Mouse (Mus musculus): ENCODE data around the gene Cldn34c2. TPM values are rescaled to one million over a fixed set of nuclear protein-coding genes. Genes with fewer than 3 reads are reported as not detected.
"Not testable (repeated sequence)": the region's sequence is repeated elsewhere in the genome, so short reads cannot be mapped to it uniquely, and the experiment has no call there.

Gene Cldn34c2
- polyA plus RNA-seq (2015; fragmentation: Nextera tagmentation; extraction: Ambion mirVana) = not detected in 2 replicates

DNA sequence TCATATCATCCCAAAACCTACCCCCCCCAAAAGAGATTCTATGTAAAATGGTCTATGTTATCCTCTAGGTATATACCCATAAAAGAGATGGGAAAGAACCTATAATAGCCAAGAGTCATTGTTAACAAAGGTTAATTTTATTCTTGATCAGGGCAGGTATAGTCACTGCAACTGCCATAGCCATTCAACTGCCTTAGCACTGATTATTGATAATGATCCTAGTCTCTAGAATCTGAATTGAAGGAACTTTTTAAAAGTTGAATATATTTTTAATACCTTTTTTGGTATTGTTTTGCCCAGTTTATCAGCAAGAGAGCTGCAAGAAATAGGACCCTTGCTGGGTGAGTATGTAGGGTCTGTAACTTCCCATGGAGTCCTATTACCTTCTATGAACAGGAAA, at the start of gene Cldn34c2:
Gene Cldn34c2, plus strand, starts transcription at position 301 of the 400 bp plus-strand sequence.
- H3K36me3 ChIP-seq (ENCODE audit: control insufficient read depth, insufficient read depth, low read length); H3K4me2 ChIP-seq (ENCODE audit: low read depth, low read length); H3K9me3 ChIP-seq (ENCODE audit: control insufficient read depth, low read length); H3K4me3 ChIP-seq (ENCODE audit: low read length); H3K9ac ChIP-seq (ENCODE audit: low read length); H3K27me3 ChIP-seq (ENCODE audit: control insufficient read depth, insufficient read depth, low read depth, low read length); H3K4me1 ChIP-seq (replicated peaks; ENCODE audit: control insufficient read depth, insufficient read depth, low read length); H3K27ac ChIP-seq (ENCODE audit: low read length); ATAC-seq (ENCODE audit: low read depth): not testable (repeated sequence)

- not testable (repeated sequence) for H3K36me3 ChIP-seq (ENCODE audit: control insufficient read depth, insufficient read depth, low read length); H3K27me3 ChIP-seq (ENCODE audit: control insufficient read depth, insufficient read depth, low read depth, low read length); H3K9ac ChIP-seq (ENCODE audit: low read length); H3K4me1 ChIP-seq (replicated peaks; ENCODE audit: control insufficient read depth, insufficient read depth, low read length); ATAC-seq (ENCODE audit: low read depth); H3K4me3 ChIP-seq (ENCODE audit: low read length); H3K9me3 ChIP-seq (ENCODE audit: control insufficient read depth, low read length); H3K27ac ChIP-seq (ENCODE audit: low read length); H3K4me2 ChIP-seq (ENCODE audit: low read depth, low read length)
- WGBS = 87% methylated on average over 13 of the region's 13 CpGs
Observed at GRCm38 (mm10) chrX:123551378-123551777, 30.1 kb upstream of the Cldn34c2 start.

DNA sequence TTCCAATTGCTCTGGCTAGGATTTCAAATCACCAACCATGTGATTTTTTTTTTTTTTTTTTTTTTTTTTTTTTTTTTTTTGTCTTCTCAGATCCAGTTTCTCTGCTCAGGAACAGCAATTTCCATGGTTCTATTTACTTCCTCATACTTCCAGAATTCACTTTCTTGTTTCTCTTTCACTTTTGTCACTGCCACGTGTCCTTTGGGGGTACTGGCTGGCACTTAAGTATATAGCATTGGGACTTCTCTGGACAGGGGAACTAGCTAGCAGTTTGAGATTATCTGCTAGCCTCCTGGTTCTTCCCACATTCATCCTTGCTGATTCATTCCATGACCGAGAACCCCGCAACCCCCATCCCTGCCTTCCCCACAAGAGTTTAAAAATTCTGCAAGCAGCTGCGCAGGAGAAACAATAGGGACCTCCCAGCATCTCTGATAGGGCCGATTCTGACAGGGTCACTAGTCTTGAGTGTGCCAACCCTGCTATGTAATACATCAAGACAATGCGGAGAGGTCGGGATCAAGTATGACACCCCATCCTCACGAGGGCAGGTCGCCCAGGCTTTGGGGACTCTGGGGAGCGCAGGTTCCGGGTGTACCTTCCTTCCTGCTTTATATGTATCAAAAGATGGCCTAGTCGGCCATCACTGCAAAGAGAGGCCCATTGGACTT, 30.8 kb downstream of the Cldn34c2 start:
- not testable (repeated sequence) for H3K4me1 ChIP-seq (replicated peaks; ENCODE audit: control insufficient read depth, insufficient read depth, low read length); H3K27me3 ChIP-seq (ENCODE audit: control insufficient read depth, insufficient read depth, low read depth, low read length); H3K9ac ChIP-seq (ENCODE audit: low read length); H3K4me3 ChIP-seq (ENCODE audit: low read length); H3K4me2 ChIP-seq (ENCODE audit: low read depth, low read length); H3K9me3 ChIP-seq (ENCODE audit: control insufficient read depth, low read length); H3K36me3 ChIP-seq (ENCODE audit: control insufficient read depth, insufficient read depth, low read length); H3K27ac ChIP-seq (ENCODE audit: low read length)
- peak; percentile 41; the same call in 1 of the 2 replicates for ATAC-seq (ENCODE audit: low read depth)
- 81% methylated on average over 8 of the region's 12 CpGs for WGBS

Other genes starting within 250 kb of the Cldn34c2 start
- gene Gm17467, start 123.1 kb downstream of the Cldn34c2 start, polyA plus RNA-seq (2015; fragmentation: Nextera tagmentation; extraction: Ambion mirVana) = not detected in 2 replicates
- not detected in 2 replicates for gene Cldn34c3, start 212.0 kb downstream of the Cldn34c2 start, polyA plus RNA-seq (2015; fragmentation: Nextera tagmentation; extraction: Ambion mirVana)

All from lung, embryonic 16.5 days (tissue).